Mouse (Mus musculus): ENCODE data around the gene Nkx2-5. TPM values are rescaled to one million over a fixed set of nuclear protein-coding genes. Genes with fewer than 3 reads are reported as not detected.
A peak's percentile ranks its signal among the peaks of the same experiment; 100 is the strongest.

The Nkx2-5 gene
- polyA plus RNA-seq, 1 experiment from 2014 or later = 0.91 TPM

DNA sequence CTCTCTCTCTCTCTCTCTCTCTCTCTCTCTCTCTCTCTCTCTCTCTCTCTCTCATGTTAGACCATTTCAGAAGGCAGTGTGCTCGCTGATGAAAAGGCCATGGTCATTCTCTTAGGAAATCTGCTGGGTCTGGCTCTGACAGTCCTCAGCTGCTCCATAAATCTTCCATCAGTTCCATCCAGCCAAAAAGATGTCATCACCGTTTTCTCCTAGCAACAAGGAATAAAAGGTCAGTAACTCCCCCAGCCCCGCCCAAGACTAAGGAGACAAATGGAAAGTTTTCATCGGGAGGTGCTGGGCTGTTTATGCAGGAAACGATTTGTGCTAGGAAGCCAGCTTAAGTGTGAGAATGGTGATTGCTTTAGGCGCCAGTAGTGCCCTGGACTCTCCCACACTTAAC is 16.6 kb upstream of the Nkx2-5 start:
- H3K9me3 ChIP-seq (ENCODE audit: control insufficient read depth, low read length) = no peaks in the 10 kb centered on the region
- DNase-seq (ENCODE audit: low spot score) (no peak), ATAC-seq (ENCODE audit: low FRiP score, low TSS enrichment) (peak; percentile 29; the same call in 1 of the 2 replicates)
- H3K4me3 ChIP-seq (ENCODE audit: low read depth, low read length) = no peak overlapping the region
- peaks cover 2% of the 10 kb centered on the region for H3K27me3 ChIP-seq (ENCODE audit: control insufficient read depth, insufficient read depth, low read length)
- H3K4me2 ChIP-seq (replicated peaks; ENCODE audit: low read depth) = no peak overlapping the region
- WGBS = 10% methylated on average over 6 of the region's 6 CpGs
- no peak overlapping the region for H3K9ac ChIP-seq (ENCODE audit: low read length)
- H3K36me3 ChIP-seq (ENCODE audit: control insufficient read depth, insufficient read depth, low read length) = no peaks in the 10 kb centered on the region
- H3K4me1 ChIP-seq (replicated peaks; ENCODE audit: control insufficient read depth, insufficient read depth) = no peaks in the 10 kb centered on the region
- no peak overlapping the region for H3K27ac ChIP-seq (replicated peaks)
- TF ChIP-seq EP300 (optimal IDR thresholded peaks at IDR 0.05) (no peak), CTCF (IDR thresholded peaks at IDR 0.05; ENCODE audit: low read depth) (no peak)

GRCm38 (mm10) chr17:26860906-26861305 is 16.1 kb upstream of the Nkx2-5 start:
- Histone ChIP-seq H3K4me3 (ENCODE audit: low read depth, low read length) (no peak overlapping the region), H3K4me2 (replicated peaks; ENCODE audit: low read depth) (no peak overlapping the region), H3K27ac (replicated peaks) (no peak overlapping the region), H3K4me1 (replicated peaks; ENCODE audit: control insufficient read depth, insufficient read depth) (no peaks in the 10 kb centered on the region), H3K9ac (ENCODE audit: low read length) (no peak overlapping the region), H3K36me3 (ENCODE audit: control insufficient read depth, insufficient read depth, low read length) (no peaks in the 10 kb centered on the region), H3K9me3 (ENCODE audit: control insufficient read depth, low read length) (no peaks in the 10 kb centered on the region), H3K27me3 (ENCODE audit: control insufficient read depth, insufficient read depth, low read length) (peaks cover 4% of the 10 kb centered on the region)
- 44% methylated on average over 4 of the region's 4 CpGs for WGBS
- no peak for TF ChIP-seq EP300 (optimal IDR thresholded peaks at IDR 0.05)
- TF ChIP-seq CTCF (IDR thresholded peaks at IDR 0.05; ENCODE audit: low read depth) = no peak
- no peak for ATAC-seq (ENCODE audit: low FRiP score, low TSS enrichment)
- DNase-seq (ENCODE audit: low spot score) = no peak

- DNase-seq (ENCODE audit: low spot score) = no peak
- Histone ChIP-seq H3K4me1 (replicated peaks; ENCODE audit: control insufficient read depth, insufficient read depth) (no peaks in the 10 kb centered on the region), H3K9me3 (ENCODE audit: control insufficient read depth, low read length) (no peaks in the 10 kb centered on the region), H3K4me2 (replicated peaks; ENCODE audit: low read depth) (no peak overlapping the region), H3K27ac (replicated peaks) (no peak overlapping the region), H3K4me3 (ENCODE audit: low read depth, low read length) (no peak overlapping the region), H3K27me3 (ENCODE audit: control insufficient read depth, insufficient read depth, low read length) (peaks cover 40% of the 10 kb centered on the region), H3K9ac (ENCODE audit: low read length) (no peak overlapping the region), H3K36me3 (ENCODE audit: control insufficient read depth, insufficient read depth, low read length) (no peaks in the 10 kb centered on the region)
- TF ChIP-seq CTCF (IDR thresholded peaks at IDR 0.05; ENCODE audit: low read depth) (no peak), EP300 (optimal IDR thresholded peaks at IDR 0.05) (no peak)
- WGBS = 21% methylated on average over 4 of the region's 4 CpGs
- ATAC-seq (ENCODE audit: low FRiP score, low TSS enrichment) = no peak
These were observed 7.5 kb upstream of the Nkx2-5 start for GRCm38 (mm10) chr17:26852262-26852661.

DNA sequence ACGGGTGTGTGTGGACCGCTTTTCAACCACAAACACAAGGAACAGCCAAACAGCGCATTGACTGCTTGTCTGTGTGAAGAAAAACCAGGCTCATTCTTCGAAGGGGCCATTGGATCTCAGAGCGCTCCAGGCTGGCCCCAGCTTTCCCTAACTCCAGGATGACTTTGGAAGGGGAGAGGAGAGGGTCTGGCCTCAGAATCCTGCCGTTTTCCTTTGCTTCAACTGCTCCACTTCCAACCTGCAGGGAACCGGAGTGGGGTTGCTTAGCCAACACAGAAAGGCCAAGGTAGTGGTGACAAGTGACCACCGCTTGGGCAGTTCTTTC is 6.3 kb upstream of the Nkx2-5 start:
- Histone ChIP-seq H3K4me2 (replicated peaks; ENCODE audit: low read depth) (no peak overlapping the region; the same call in 1 of the 2 replicates), H3K9me3 (ENCODE audit: control insufficient read depth, low read length) (no peaks in the 10 kb centered on the region), H3K27ac (replicated peaks) (no peak overlapping the region), H3K27me3 (ENCODE audit: control insufficient read depth, insufficient read depth, low read length) (peaks cover 39% of the 10 kb centered on the region), H3K36me3 (ENCODE audit: control insufficient read depth, insufficient read depth, low read length) (no peaks in the 10 kb centered on the region), H3K4me1 (replicated peaks; ENCODE audit: control insufficient read depth, insufficient read depth) (no peaks in the 10 kb centered on the region), H3K4me3 (ENCODE audit: low read depth, low read length) (peak overlapping the region; percentile 33), H3K9ac (ENCODE audit: low read length) (no peak overlapping the region)
- DNase-seq (ENCODE audit: low spot score) = no peak
- WGBS = 20% methylated on average over 8 of the region's 8 CpGs
- no peak for ATAC-seq (ENCODE audit: low FRiP score, low TSS enrichment)
- TF ChIP-seq EP300 (optimal IDR thresholded peaks at IDR 0.05) (no peak), CTCF (IDR thresholded peaks at IDR 0.05; ENCODE audit: low read depth) (no peak)

GRCm38 (mm10) chr17:26850358-26851135 is 5.7 kb upstream of the Nkx2-5 start:
- ATAC-seq (ENCODE audit: low FRiP score, low TSS enrichment) = no peak

DNA sequence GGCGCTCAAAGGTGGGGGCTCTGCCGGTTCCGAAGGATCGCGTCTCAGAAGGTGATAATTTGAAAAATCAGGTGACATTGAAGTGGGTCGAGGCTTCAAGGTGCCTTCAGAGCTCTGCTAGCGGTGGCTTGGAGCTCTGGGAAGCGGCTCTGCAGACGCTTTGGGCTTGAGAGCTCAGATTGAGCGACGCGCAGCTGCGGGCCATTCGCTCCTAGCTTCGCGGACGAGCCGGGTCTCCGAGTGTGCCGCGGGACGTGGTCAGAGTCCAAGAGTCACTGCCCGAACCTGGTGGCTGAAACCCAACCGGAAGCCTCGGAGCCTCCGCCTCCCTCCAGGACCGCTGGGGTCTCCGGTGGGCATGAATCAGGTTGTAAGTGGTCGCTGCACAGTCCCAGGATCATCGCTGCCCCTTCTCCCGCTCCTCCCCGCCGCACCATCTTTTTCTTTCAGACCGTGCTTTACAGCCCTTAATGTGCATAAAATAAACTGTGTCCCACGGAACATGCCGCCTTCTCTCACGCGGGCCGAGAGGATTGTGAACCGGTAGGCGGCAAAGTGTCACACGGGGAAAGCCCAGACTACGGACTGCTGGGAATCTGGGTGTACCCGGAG is 5.0 kb upstream of the Nkx2-5 start:
- H3K36me3 ChIP-seq (ENCODE audit: control insufficient read depth, insufficient read depth, low read length) = no peaks in the 10 kb centered on the region
- TF ChIP-seq EP300 (optimal IDR thresholded peaks at IDR 0.05) (no peak), CTCF (IDR thresholded peaks at IDR 0.05; ENCODE audit: low read depth) (no peak)
- DNase-seq (ENCODE audit: low spot score) (no peak), ATAC-seq (ENCODE audit: low FRiP score, low TSS enrichment) (no peak)
- no peaks in the 10 kb centered on the region for H3K4me1 ChIP-seq (replicated peaks; ENCODE audit: control insufficient read depth, insufficient read depth)
- no peak overlapping the region for H3K27ac ChIP-seq (replicated peaks)
- H3K27me3 ChIP-seq (ENCODE audit: control insufficient read depth, insufficient read depth, low read length) = peaks cover 40% of the 10 kb centered on the region
- peak overlapping the region; percentile 33 for H3K4me3 ChIP-seq (ENCODE audit: low read depth, low read length)
- WGBS = under 1% methylated on average over 44 of the region's 44 CpGs
- no peak overlapping the region for H3K9ac ChIP-seq (ENCODE audit: low read length)
- no peaks in the 10 kb centered on the region for H3K9me3 ChIP-seq (ENCODE audit: control insufficient read depth, low read length)
- H3K4me2 ChIP-seq (replicated peaks; ENCODE audit: low read depth) = peak overlapping the region; percentile 46

More at GRCm38 (mm10) chr17:26850358-26851135, 5.7 kb upstream of the Nkx2-5 start:
- Histone ChIP-seq H3K9ac (ENCODE audit: low read length) (no peak overlapping the region), H3K36me3 (ENCODE audit: control insufficient read depth, insufficient read depth, low read length) (no peaks in the 10 kb centered on the region), H3K27me3 (ENCODE audit: control insufficient read depth, insufficient read depth, low read length) (peaks cover 37% of the 10 kb centered on the region), H3K4me3 (ENCODE audit: low read depth, low read length) (peak overlapping the region; percentile 33), H3K27ac (replicated peaks) (no peak overlapping the region), H3K4me2 (replicated peaks; ENCODE audit: low read depth) (peak overlapping the region; percentile 46), H3K4me1 (replicated peaks; ENCODE audit: control insufficient read depth, insufficient read depth) (no peaks in the 10 kb centered on the region), H3K9me3 (ENCODE audit: control insufficient read depth, low read length) (no peaks in the 10 kb centered on the region)
- no peak for TF ChIP-seq CTCF (IDR thresholded peaks at IDR 0.05; ENCODE audit: low read depth)
- TF ChIP-seq EP300 (optimal IDR thresholded peaks at IDR 0.05) = no peak
- WGBS = 1% methylated on average over 48 of the region's 48 CpGs
- DNase-seq (ENCODE audit: low spot score) = peak; percentile 36
